Mouse (Mus musculus) bone marrow, adult 2 months (tissue): ENCODE data around the gene Fam84b. TPM values are rescaled to one million over a fixed set of nuclear protein-coding genes. Genes with fewer than 3 reads are reported as not detected.

Experiments used
- H3K27ac ChIP-seq: fragments of 200-500 bp; 2 replicates; pipeline ENCODE4 v1.5.1; 2012; ENCODE audit warnings: low read depth, mild to moderate bottlenecking, control low read depth, inconsistent platforms, low read length; ENCODE audit not compliant: control insufficient read depth, poor library complexity, insufficient read depth
- H3K4me1 ChIP-seq: fragments of 200-500 bp; 2 replicates; pipeline ENCODE4 v1.6.1; 2011; ENCODE audit warnings: low read length; ENCODE audit not compliant: control insufficient read depth, insufficient read depth
- H3K4me3 ChIP-seq: fragments of 200-500 bp; replicated peaks from 2 replicates; pipeline ENCODE3; 2011; ENCODE audit warnings: mild to moderate bottlenecking, low read depth, low read length, control low read depth; ENCODE audit not compliant: control insufficient read depth
- CTCF ChIP-seq: fragments of 200-500 bp; IDR thresholded peaks from 2 replicates; pipeline ENCODE4 v1.5.1; 2011; ENCODE audit warnings: low read length, control low read depth; ENCODE audit not compliant: control insufficient read depth, insufficient read depth
- POLR2A ChIP-seq: fragments of 200-500 bp; IDR thresholded peaks from 2 replicates; pipeline ENCODE4 v1.6.1; 2011; ENCODE audit warnings: low read depth, mild to moderate bottlenecking, control low read depth, low read length, borderline replicate concordance; ENCODE audit not compliant: control insufficient read depth
- WGBS: fragments of 180-500 bp; shearing (Covaris S2); methylation state at CpG from one replicate; pipeline ENCODE4 v1.1.7; 2018; 5-methylcytosine and 5-hydroxymethylcytosine counted together
- polyA plus RNA-seq: library from polyadenylated mRNA; stranded (reverse); fragments of >200 nt; gene quantifications from 2 replicates; pipeline ENCODE4 v1.2.4, GENCODE M21; 2011; ENCODE audit warnings: low replicate concordance; ENCODE audit not compliant: missing spikeins, insufficient read depth, insufficient read length

The Fam84b gene
- polyA plus RNA-seq, 1 experiment = 1.8 TPM

DNA sequence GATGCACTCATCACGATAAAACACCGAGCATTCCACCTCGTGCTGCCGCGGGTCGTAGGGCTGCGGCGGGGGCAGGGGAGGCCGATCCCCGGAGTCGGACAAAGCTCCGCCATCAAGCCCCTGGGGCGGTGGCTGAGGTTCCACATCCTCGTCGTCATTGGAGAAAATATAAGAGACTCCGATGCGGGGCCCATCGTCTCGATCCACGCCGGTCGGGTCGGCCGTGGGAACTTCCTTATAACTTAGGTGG lies 30.0 kb downstream of the Fam84b start:
- no peak for TF ChIP-seq CTCF
- Histone ChIP-seq H3K4me3 (peak overlapping the region; percentile 77), H3K4me1 (peaks cover 2% of the 10 kb centered on the region; the same call in 1 of the 2 replicates), H3K27ac (peak overlapping the region; percentile 54)
- WGBS = 2% methylated on average over 24 of the region's 24 CpGs

DNA sequence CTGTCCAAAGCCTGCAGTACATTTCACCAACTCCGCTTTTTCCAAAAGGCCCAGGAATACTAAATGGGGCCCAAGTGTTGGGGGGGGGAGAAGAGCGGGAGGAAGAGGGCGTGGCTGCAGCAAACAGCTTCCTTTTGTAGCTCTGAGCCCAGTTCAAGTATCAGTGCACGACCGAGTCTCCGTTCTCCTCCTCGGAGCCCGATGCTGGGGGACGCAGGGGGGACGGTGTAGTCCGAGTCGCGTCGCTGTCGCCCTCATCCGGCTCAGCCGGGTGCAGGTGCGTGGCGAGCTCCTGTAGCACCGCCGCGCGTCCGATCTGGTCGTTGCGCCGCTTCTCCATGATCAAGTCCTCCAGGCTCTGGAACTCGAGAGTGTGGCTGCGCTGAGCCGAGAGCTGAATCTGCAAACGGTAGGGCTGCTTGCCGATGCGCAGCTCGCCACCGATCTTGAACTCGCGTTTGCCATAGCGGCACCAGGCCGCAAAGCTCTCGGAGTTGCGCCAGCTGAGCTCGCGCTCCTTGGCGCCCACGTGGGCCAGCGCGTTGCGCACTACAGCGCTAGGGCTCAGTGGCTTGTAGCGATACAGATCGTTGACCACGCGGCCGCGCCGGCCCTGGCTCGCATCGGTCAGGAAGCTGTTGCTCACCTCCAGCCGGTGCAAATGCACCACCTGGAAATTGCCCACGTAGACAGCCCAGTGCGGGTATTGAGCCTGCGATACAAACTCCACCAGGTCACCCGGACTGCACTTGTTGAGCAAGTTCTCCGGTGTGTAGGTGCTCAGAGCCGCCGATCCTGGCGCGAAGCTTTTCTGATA lies 30.6 kb downstream of the Fam84b start:
- Histone ChIP-seq H3K4me1 (peaks cover 2% of the 10 kb centered on the region; the same call in 1 of the 2 replicates), H3K27ac (peak overlapping the region; percentile 54), H3K4me3 (peak overlapping the region; percentile 77)
- WGBS = 1% methylated on average over 68 of the region's 68 CpGs
- peak; percentile 29; the same call in 1 of the 2 replicates for TF ChIP-seq POLR2A
- peak; percentile 2; the same call in 1 of the 2 replicates for TF ChIP-seq CTCF

DNA sequence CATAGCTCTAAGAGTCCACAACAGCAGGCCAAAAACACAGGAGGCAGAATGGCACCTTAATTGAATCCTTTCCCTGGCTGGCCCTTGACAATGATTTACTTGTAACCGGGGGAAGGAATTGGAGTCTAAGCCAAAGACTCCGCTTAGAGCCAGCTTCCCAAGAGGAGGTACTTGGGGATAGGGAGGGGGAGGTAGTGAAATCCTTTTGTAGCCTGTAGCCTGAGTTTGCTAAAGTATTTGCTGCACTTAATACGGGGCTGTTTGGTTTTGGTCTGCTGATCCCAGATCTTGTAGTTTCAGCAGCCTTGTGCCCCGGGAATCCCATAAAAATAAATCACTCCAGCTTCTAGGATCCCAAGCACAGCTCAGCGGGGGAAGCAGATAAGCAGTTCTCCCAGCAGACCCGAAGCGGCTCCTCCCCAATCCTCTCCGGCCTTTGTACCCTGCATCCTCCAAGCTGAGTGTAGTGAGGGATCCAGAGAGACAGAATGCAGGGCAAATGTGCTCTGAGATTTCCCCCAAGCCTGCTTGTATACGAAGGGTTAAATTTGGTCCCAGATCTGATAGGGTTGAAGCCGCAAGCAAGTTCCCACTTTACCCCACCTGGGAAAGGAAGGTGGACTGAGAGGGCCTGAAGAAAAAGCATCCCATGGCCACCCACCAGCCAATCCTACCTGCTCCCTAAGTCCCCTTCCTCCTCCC lies 31.3 kb downstream of the Fam84b start:
- no peak overlapping the region for H3K4me3 ChIP-seq
- 66% methylated on average over 10 of the region's 10 CpGs for WGBS
- H3K27ac ChIP-seq = no peak overlapping the region
- TF ChIP-seq POLR2A = no peak
- TF ChIP-seq CTCF = no peak
- H3K4me1 ChIP-seq = peaks cover 2% of the 10 kb centered on the region; the same call in 1 of the 2 replicates

DNA sequence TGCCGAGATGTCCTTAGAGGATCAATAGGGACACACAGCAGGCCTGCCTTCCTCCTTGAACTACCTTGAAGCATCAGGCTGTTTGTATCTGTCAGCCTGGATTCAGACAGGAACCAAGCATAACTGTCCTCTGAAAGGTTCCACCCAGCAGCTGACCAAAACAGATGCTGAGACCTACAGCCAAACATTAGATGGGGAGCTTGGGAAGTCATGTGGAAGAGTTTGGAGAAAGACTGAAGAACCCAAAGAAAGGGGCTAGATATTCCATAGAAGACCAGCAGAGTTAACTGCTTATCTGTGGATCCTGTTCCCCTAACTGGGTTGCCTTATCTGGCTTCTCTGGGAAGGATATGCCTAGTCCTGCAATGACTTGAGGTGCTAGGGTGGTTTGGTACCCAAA lies 35.1 kb downstream of the Fam84b start:
- Histone ChIP-seq H3K4me1 (no peaks in the 10 kb centered on the region), H3K27ac (no peak overlapping the region), H3K4me3 (no peak overlapping the region)
- WGBS = 79% methylated on average over 1 of the region's 1 CpGs
- TF ChIP-seq CTCF (no peak), POLR2A (no peak)

- TF ChIP-seq CTCF (no peak), POLR2A (no peak)
- WGBS = 57% methylated on average over 1 of the region's 1 CpGs
- Histone ChIP-seq H3K4me3 (no peak overlapping the region), H3K4me1 (no peaks in the 10 kb centered on the region), H3K27ac (no peak overlapping the region)
Measured at GRCm38 (mm10) chr15:60816478-60816877, 37.1 kb downstream of the Fam84b start.

- H3K27ac ChIP-seq = no peak overlapping the region
- WGBS = 69% methylated on average over 3 of the region's 3 CpGs
- TF ChIP-seq POLR2A = no peak
- no peak for TF ChIP-seq CTCF
- H3K4me3 ChIP-seq = no peak overlapping the region
- no peaks in the 10 kb centered on the region for H3K4me1 ChIP-seq
Measured at GRCm38 (mm10) chr15:60814542-60814941, 39.0 kb downstream of the Fam84b start.

DNA sequence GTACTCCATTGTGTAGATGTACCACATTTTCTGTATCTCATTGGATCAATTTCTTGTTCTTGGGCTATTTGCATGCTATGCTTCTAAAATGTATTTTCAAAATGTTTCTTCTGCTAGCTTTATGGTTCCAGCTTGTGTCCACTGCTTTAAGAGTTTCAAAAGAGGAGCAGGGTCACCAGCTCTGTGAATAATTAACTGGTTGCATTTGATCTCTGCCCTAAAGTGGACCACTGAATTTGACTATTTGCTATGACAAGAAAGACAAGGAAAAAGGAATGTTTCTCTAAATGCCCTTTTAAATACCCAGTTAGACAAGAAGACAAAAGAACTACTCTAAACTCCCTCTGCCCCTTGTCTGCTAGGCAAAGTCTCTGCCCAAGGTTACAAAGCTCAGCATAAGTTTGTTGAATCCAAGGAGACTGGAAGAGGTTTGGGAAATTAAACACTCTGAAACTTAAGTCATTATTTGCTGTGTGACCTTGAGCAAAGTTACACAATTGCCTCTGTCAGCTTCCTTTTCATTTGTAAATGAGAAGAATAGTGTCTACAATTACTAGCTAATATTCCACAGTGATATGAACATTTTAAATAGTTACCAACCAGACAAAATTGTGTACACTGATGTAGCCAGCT lies 60.4 kb downstream of the Fam84b start:
- TF ChIP-seq POLR2A = no peak
- no peak for TF ChIP-seq CTCF
- no peak overlapping the region for H3K4me3 ChIP-seq
- no peaks in the 10 kb centered on the region for H3K4me1 ChIP-seq
- no peak overlapping the region for H3K27ac ChIP-seq

DNA sequence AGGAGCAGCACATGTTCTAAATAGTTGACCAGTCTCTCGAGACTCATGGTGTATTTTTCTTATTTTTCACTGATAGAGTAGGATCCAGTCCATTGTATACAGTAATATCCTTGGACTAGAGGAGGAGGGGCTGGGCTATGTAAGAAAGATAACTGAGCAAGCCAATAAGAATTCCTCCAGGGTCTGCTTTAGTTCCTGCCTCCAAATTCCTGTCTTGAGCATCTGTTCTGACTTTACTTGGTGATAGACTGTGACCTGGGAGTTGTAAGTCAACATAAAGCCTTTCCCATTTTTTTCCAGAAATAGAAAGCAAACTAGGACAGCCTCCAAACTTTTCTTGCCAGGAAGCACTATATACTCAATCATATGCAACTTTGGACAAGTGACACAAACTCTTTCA lies 64.5 kb downstream of the Fam84b start:
- WGBS = 80% methylated on average over 1 of the region's 1 CpGs
- TF ChIP-seq CTCF = no peak
- no peak for TF ChIP-seq POLR2A
- Histone ChIP-seq H3K27ac (no peak overlapping the region), H3K4me1 (no peaks in the 10 kb centered on the region), H3K4me3 (no peak overlapping the region)

GRCm38 (mm10) chr15:60783761-60784160 lies 69.8 kb downstream of the Fam84b start:
- Histone ChIP-seq H3K4me3 (no peak overlapping the region), H3K4me1 (no peaks in the 10 kb centered on the region), H3K27ac (no peak overlapping the region)
- TF ChIP-seq CTCF (no peak), POLR2A (no peak)
- 80% methylated on average over 2 of the region's 2 CpGs for WGBS
